Mouse (Mus musculus) cerebellum, adult 11-12 months (tissue): ENCODE measurements around the gene Tmco2.
"Not testable (repeated sequence)": the region's sequence is repeated elsewhere in the genome, so short reads cannot be mapped to it uniquely, and the experiment has no call there.

ENCODE experiments used
- DNase-seq: peaks from one replicate; pipeline ENCODE4 v3.0.0; 2022

The Tmco2 gene

GRCm38 (mm10) chr4:121109126-121109525 lies at the start of gene Tmco2:
Tmco2 (minus strand) TSS chr4:121109226.
- no peak for DNase-seq

- no peak for DNase-seq
Measured at GRCm38 (mm10) chr4:121103304-121103703, 5.7 kb downstream of the Tmco2 start.

- DNase-seq: peak; percentile 83
Measured at GRCm38 (mm10) chr4:121097650-121098378, 11.2 kb downstream of the Tmco2 start, which contains the start of gene Zmpste24. Zmpste24 (minus strand) TSS chr4:121098241.

GRCm38 (mm10) chr4:121090211-121090610 lies 18.8 kb downstream of the Tmco2 start:
- no peak for DNase-seq

- DNase-seq: no peak
Measured at GRCm38 (mm10) chr4:121088696-121089095, 20.3 kb downstream of the Tmco2 start.

- no peak for DNase-seq
Measured at GRCm38 (mm10) chr4:121084506-121084905, 24.5 kb downstream of the Tmco2 start.

- DNase-seq: no peak
Measured at GRCm38 (mm10) chr4:121080395-121080794, 28.6 kb downstream of the Tmco2 start.

GRCm38 (mm10) chr4:121077915-121078646 lies 30.9 kb downstream of the Tmco2 start:
- no peak for DNase-seq

- no peak for DNase-seq
Measured at GRCm38 (mm10) chr4:121074250-121074649, 34.8 kb downstream of the Tmco2 start.

- no peak for DNase-seq
Measured at GRCm38 (mm10) chr4:121065336-121065735, 43.7 kb downstream of the Tmco2 start.

- not testable (repeated sequence) for DNase-seq
Measured at GRCm38 (mm10) chr4:121059218-121059617, 49.8 kb downstream of the Tmco2 start.

GRCm38 (mm10) chr4:121057032-121057431 lies 52.0 kb downstream of the Tmco2 start:
- DNase-seq: no peak

- no peak for DNase-seq
Measured at GRCm38 (mm10) chr4:121056342-121056741, 52.7 kb downstream of the Tmco2 start.
